Mouse (Mus musculus) activated CD4-positive, CD25-positive, alpha-beta regulatory T cell, adult 4 months (primary cell): ENCODE measurements around the gene Ccnf. TPM values are rescaled to one million over a fixed set of nuclear protein-coding genes. Genes with fewer than 3 reads are reported as not detected.
A peak's percentile ranks its signal among the peaks of the same experiment; 100 is the strongest.

Source experiments
- ATAC-seq: one replicate; pipeline ENCODE4 v1.8.0; 2017
- polyA plus RNA-seq, 2 experiments: library from polyadenylated mRNA; unstranded; fragments of 100-300 nt; shearing (Covaris generic); gene quantifications; one replicate each; pipeline ENCODE4 v1.2.1; 2017

Gene Ccnf
- 10 to 100 TPM in 1 of 2 experiments, 1 to 10 TPM in 1; 9.2 to 12.3 TPM for polyA plus RNA-seq

DNA sequence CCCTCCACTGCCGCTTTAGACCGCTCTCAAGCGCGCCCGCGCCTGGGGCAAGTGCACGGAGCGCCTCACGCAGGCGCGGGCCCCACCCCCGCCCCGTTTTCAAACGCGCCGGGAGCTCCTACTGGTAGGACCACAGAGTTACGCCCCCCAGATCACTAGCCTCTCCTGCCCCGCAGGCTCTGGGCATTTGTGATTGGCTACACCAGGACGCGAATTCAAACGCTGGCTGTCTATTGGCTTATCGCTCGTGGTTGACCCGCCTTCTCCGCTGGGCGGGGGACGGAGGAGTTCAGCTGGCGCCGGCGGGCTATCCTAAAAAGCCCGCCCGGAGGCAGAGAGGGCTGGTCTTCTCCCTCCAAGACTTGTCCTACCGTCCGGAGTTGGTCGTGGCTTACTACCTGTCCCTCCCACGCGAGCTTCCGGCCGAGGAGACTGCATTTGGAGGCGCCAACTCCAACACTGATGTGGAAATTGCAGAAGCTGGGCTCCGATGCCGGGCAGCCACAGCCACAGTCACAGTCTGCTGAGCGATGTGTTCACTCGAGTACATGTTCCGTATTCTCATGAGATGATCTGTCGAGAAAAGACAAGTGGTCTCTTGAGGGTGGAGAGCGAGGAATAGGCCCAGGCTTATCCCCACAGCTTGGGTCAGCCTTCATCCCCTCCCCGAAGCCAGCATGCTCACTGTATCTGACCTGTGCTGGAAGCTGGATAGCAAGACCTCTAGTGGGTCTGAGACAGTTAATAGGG is at the start of gene Ccnf:
Gene Ccnf, minus strand, starts transcription at position 165 of the 750 bp plus-strand sequence.
- ATAC-seq, result peak; percentile 100

DNA sequence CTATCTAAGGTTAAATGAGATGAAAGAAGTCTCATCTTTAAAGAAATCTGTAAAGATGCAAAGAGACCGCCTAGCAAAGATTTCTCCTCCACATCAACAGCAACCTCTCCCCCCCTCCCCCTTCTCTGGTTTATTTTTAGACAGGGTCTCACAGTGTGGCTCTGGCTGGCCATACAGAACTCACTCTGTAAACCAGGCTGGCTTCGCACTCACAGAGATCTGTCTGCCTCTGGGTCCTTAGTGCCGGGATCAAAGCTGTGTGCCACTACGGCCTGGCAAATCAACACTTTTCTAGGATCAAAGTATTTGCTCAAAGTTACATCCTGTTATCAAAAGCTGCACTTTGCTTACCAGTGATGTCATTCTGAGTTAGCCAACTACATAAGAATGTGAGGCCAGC is 49.4 kb upstream of the Ccnf start:
- no peak for ATAC-seq

DNA sequence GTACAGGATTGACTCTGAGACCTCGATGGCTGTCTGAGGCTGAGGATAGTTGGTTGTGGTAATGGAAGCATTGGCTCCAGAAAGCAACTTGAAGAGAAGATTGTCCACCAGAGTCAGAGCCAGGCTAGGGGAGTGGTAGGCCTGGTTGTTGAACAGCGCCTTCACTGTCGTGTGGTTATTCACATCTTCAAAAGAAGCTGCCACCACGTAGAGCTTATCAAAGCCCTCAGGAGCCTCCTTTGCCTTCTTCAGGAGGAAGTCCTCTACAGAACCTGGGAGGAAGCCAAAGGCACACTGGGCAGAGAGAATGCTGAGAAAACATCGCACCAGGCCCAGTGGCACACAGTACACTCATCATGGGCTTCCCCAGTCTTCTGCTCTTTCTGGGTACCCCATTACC is 38.1 kb upstream of the Ccnf start:
- ATAC-seq, result no peak

DNA sequence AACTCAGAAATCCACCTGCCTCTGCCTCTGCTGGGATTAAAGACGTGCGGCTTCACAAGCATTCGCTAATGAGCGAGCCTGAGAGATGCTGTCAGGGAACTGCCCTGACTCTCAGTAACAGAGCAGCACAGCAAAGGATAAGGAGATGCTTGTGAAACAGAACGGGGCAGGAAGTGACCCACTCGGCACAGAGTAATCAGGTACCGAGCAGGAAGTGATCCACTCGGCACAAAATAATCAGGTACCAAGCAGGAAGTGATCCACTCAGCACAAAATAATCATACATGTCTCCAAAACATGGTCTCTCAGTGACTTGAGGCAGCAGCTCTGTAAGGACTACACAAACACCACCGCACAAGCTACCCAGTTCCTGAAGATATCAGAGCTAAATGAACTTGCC is 37.2 kb upstream of the Ccnf start:
- ATAC-seq, result no peak

DNA sequence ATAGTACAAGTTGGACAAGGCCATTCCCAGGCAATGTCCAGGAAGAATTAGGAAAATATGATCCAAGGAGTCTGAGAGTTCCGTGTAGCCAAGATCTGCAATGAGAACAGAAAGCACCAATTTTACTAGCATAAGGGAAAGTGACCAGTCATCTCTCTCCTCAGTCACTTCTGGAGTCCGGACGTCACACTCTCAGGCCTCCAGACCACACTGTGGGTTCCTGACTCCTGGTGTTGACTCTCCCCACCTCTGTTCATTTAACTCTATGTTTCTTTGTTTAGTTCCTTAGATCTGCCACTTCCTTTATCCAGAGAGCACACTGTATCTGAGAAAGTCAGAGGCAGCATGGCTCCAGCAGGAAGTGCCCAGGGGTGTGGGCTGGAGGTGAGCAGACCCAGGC is 34.4 kb upstream of the Ccnf start:
- peak; percentile 46 for ATAC-seq

DNA sequence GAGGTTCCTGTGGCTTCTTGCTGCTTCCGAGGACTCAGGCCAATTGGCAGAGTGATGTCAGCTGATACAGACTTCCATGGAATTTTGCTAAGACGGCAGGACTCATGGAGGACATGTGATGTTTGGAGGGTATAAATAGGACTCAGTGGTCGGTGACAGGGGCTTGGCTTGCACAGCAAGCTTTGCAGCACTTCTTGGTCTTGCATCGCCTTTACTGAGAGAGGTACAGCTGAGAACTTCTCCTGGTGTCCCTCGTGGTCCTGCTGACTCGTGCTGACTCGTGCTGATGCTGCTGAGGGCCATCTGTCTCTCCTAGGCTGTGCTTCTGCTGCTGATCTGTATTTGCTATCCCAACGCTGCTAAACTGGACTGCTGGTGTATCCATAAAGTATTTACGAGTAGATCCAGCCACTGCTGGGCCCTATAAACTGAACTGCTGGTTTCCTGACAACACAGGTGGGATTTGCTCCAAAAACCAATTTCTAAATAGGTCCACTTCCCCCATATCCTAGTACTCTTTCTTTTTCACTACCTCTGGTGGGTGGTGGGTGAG is 32.1 kb upstream of the Ccnf start:
- no peak for ATAC-seq

DNA sequence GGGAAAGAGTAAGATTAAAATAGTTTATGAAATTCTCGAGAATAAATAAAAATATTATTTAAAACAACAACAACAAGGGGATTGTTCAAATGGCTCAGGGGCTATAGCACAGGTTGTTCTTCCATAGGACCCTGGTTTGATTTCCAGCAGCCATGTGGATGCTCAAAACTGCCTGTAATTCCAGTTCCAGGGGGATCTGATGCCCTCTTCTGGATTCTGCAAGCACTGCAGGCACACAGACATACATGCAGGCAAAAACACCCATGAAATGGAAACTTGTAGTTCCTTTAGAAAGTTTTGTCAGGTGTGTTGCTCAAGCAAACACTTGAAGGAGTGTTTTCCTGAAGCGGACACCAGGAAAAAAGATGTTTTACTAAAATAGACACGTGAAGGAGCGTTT is 31.4 kb upstream of the Ccnf start:
- ATAC-seq, result no peak

DNA sequence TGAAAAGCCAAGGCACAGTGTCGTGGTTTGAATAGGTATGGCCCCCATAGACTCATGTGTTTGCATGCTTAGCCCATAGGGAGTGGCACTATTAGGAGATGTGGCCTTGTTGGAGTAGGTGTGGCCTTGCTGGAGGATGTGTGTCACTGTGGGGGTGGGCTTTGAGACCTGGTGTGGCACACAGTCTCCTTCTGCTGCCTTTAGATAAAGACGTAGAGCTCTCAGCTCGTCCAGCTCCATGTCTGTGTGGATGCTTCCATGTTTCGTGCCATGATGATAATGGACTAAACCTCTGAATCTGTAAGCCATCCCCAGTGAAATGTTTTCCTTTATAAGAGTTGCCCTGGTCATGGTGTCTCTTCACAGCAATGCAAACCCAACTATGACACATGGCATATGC is 28.6 kb upstream of the Ccnf start:
- ATAC-seq, result no peak

DNA sequence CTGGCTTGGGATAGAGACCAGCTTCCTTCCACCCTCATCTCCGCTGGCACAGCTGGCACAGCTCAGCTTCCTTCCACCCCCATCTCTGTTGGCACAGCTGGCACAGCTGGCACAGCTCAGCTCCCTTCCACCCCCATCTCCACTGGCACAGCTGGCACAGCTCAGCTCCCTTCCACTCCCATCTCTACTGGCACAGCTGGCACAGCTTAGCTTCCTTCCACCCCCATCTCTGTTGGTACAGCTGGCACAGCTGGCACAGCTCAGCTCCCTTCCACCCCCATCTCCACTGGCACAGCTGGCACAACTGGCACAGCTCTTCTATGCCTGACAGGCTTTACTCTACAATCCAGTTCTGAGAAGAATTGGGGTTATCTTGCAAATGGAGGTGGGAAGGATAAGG is 15.8 kb upstream of the Ccnf start:
- no peak for ATAC-seq

DNA sequence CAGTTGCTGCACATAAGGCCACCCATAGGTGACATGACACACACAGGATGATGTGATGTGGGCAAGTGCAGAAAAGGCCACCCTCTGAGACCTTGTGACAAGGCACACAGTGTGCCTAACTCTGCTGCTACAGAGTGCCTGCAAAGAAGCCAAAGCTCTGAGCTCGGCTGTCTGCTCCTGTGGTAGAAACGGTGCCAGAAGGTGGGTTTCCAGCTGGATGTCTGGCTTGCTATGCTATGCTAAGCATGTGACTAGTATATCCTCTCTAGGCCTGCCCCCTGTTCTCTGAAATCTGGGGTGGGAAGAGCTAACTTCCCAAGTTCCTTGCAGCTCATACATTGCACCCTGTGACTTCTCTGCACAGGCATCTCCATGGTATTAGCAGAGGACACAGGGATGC is 13.5 kb upstream of the Ccnf start:
- ATAC-seq, result no peak

DNA sequence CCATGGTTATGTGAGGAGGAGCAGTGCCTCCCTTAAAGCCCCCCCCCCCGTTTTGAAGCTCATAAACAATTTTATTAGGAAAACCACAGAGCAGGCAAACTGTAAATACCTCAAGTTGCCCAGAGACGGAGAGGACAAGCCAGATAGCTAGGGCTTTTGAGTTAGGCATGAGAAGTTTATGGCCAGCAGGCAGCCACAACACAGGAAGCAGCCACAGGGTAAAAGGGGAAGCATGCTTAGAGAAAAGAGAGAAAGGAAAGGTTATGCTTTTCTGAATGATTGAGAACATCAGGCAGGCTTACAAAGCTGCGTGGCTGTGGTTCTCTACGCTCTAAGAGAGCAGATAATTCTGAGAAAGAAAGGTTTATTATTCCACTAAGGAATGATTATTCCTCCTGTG is 9.2 kb upstream of the Ccnf start:
- no peak for ATAC-seq

DNA sequence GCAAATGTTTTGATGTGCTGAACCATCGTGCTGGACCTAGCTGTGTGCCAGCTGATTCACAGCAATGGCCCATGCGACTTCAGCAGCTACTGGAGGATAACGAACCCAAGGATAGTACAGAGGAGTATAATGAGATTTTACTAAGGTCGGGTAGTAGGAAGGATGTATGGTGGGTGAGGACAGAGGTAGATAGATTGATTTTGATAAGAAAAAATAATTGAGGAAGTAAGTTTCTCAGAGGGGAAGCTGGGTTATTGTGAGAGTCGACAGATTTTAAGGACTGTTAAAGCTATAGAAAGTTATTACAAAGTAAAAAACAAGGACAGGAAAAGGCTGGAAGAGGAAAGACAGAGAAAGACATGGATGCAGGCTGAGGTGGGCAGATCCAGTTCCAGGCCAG is 8.4 kb upstream of the Ccnf start:
- no peak for ATAC-seq

DNA sequence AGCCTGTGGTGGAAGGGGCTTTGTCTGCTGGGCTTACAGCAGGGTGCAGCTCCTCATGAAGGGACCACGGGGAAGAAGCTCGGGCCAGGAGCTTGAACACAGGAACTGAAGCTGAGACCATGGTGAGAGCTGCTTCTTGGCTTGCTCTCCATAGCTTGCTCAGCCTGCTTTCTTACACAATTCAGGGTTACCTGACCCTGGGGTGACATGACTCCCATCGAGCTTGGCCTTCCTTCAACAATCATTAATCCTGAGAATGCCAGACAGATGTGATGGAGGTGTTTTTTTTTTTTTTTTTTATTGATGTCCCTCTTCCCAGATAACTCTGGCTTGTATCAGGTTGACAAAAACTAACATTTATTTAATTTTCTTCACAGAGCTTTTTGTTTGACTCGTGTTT is 7.7 kb upstream of the Ccnf start:
- ATAC-seq, result no peak

DNA sequence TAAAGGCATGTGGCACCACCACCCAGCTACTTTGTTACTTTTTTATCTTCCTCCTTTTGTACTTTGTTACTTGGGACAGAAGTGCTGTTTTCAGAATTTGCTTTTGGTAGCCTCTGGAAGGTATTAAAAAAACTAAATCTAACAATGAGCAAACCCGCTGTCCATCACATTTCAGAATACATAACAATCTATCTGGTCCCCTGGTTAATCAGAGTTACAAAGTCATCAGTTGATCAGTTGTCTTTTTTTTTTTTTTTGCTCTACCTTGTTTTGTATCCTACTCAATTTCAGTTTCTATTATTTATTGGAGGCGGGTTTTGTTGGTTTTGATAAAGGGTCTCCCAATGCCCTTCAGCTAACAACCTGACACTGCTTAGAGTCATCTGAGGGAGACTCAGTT is 1.0 kb upstream of the Ccnf start:
- no peak for ATAC-seq

DNA sequence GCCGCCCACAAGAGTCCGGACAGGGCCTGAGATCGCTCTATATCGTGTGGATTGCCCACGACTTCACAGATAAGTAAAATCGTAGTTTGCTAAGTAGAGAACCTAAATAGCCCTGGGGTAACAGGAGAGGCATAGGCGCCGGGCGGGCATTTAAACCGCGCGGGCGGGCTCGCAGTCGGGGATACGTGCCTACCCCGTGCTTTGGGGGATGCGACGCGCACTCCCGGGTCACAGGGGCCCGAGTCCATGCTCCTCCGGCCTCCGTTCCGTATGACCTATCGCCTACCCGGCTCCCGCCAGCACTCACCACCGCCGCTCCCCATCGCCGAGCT is 330 bp downstream of the Ccnf start:
- ATAC-seq, result peak; percentile 8

DNA sequence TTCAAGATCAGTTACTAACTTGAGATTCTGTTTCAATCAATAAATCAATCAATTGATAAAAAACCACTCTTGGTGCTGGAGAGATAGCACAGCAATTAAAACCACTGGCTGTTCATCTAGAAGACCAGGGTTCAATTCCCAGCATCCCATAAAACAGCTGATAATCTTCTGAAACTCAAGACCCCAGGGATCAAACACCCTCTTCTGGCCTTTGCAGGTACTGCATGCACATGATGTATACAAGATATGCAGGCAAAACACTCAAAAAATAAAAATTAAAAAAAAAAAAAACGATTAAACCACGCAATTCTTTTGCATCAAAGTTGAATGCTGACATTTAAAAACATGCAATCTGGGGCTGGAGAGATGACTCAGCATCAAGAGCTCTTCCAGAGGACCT is 2.6 kb downstream of the Ccnf start:
- ATAC-seq, result no peak

DNA sequence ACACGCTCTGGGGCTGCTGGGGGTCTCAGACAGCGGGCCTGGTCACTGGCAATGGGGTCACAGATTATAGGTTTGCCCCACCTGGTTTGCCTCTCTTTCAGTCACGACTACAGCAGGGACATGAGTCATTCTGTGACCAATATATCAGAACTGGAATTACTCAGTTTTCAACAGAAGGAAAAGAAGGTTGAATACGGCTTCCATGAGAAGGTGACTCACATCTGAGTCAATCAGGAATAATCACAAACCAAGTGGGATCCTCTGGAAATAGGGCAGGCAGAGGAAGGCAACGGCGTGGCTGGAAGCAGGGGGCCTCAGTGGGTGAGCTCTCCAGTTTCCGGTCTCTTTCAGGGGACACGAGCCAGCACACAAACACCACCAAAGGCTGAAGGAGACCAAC is 7.2 kb downstream of the Ccnf start:
- ATAC-seq, result no peak

DNA sequence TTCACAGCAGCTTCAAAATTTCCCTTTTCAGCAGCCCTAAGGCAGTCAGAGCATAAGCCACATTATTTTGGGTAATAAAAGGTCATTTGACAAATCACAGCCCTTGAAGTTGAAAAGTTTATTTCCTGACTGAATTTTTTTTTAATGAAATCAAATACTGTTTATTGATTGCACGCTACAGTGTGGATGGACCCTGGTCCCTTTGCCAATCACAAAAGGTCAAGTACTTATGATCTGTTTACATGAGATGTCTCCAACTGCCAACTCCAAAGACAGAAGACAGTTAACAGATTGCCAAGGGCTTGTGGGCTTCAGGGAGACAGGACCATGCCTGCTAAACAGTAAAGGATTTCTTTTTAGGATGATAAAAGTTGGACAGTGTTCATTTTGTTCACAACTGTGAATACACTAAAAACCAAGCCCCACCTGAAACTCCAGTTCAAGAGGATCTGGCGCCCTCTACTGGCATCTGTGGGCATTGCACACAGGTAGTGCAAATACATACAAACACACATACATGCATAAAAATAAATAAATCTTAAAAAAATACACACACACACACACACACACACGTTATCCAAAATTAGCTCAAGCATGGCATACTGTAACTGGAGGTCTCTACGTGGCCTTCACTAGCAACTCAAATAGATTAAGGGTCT is 7.8 kb downstream of the Ccnf start:
- no peak for ATAC-seq

DNA sequence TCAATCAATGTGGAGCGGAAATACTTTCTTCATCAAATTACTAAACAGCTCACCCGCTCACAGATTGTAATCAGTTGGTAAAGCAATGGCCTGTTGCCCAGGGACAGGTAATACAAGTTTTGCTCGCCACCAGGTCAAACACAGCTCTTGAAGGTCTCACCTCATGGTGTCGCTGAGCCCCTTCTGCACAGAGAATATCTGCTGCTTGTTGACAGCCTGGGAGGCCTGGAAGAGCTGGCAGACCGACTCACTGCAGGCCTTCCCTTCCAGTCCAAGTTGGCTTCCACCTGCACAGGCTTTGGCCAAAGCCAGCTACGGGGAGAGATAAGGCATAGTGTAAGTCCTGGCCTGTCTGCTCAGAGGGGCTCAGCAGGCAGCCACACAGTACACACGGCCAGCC is 14.4 kb downstream of the Ccnf start:
- no peak for ATAC-seq

DNA sequence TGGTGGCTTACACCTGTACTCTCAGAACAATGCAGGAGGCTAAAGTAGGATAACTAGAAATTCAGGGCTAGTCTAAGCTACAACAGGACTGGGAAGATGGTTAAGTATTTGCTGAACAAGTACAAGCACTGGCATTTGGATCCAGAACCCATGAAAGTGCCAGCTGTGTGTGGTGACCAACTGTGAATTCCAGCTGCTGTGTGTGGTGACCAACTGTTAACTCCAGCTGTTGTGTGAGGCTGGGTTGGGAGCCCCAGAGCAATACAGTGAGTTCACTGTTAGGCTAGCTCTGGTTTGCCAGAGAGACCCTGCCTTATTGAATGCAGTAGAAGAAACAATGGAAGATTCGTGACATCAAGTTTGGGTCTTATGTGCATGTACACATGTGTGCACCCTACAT is 14.8 kb downstream of the Ccnf start:
- no peak for ATAC-seq

DNA sequence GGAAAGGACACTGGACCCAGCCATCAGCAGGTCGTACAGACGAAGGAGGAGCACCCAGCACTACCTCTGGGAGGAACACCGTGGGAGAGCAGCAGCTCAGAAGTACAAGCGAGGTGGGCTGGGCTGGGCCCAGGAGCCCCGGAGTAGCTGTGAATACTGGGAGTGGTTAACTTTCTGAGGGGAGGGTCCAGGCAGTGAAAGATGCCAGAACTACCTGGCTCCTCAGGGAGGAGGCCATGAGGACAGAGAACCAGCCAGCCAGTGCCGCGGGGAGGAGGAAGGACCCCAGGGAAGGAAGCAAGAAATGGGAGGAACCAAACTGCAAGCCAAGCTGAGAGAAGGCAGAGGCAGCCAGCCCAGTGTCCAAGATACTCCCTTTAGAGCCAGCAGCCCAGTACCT is 23.3 kb downstream of the Ccnf start:
- ATAC-seq, result no peak

DNA sequence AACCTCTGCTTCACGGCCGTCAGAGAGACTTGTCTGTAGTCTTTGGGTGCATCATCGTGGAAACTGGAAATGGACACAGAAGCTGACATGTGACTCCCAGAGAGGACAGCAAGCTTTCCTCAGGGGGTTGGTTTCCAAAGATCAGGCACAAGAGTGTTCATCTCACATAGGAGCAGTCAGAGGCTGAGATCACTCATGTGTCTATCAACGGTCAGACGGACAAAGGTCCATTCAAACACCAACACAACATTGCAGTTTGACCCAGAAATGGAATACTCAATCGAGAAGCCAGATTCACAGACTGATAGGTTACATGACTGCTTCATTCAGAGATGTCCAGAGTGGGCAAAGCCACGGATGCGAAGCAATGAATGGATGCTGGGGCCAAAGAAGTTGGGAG is 24.6 kb downstream of the Ccnf start:
- no peak for ATAC-seq

DNA sequence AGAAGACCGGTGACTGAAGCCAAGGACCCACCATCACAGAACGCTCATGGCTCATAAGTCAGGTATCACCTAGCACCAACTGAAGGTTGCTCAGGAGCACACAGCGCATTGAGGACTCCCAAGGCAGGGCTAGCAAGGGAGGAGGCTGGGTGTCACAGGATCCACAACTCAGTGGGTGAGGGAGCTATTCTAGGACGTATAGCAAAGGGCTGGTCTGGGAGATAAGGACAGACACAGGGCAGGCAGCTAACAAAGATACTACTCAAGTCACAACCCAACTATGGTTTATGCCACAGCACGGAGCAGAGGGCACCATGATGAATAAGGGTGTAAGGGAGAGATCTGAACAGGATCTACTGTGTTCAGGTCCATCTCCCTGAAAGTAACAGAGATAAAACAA is 25.4 kb downstream of the Ccnf start:
- no peak for ATAC-seq

DNA sequence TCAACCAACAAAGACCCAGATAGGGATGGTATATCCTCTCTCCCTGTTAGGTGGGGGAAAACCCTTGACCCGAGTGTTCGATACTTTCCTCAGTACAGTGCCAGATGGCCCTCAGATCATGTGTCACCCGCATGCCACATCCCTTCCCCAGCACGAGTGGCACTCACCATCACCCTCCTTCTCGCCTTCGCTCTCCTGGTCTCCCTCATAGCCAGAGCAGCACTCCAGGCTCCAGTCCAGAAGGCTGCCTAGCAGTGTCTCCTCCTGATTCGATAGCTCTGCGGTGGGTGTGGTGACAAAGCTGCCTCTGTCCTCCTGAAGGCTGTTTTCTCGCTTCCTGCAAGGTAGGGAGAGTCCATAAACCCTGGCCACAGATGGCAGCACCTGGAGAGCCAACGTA is 26.5 kb downstream of the Ccnf start:
- no peak for ATAC-seq

DNA sequence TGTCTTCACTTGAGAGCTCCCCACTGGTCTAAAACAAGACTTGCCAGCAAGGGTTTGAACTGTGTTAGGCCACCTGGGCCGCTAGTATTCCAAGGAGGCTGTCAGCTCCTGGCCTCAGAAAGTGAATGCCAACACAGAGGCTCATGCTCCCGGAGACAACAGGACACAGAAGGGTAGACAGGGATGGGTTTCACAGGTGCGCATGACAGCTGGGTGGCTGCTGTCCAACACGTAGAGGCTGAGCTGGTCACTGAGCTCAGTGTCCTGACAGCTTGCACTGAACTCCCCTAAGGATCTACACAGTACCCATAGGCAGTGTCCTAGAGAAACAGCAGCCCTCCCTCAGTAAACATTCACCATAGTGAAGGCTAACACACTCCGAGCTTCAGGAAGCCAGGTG is 27.8 kb downstream of the Ccnf start:
- no peak for ATAC-seq
